Mouse (Mus musculus) megakaryocyte-erythroid progenitor cell, adult 5 weeks (primary cell): ENCODE results near the gene Rcan3. TPM values are rescaled to one million over a fixed set of nuclear protein-coding genes. Genes with fewer than 3 reads are reported as not detected.

Experiments used
- polyA plus RNA-seq: library from polyadenylated mRNA; stranded (reverse); fragments of >175 nt; gene quantifications from 2 replicates; pipeline ENCODE4 v1.2.3, GENCODE M21; 2012

Gene Rcan3
- polyA plus RNA-seq: 10.1 and 11.5 TPM in 2 replicates

DNA sequence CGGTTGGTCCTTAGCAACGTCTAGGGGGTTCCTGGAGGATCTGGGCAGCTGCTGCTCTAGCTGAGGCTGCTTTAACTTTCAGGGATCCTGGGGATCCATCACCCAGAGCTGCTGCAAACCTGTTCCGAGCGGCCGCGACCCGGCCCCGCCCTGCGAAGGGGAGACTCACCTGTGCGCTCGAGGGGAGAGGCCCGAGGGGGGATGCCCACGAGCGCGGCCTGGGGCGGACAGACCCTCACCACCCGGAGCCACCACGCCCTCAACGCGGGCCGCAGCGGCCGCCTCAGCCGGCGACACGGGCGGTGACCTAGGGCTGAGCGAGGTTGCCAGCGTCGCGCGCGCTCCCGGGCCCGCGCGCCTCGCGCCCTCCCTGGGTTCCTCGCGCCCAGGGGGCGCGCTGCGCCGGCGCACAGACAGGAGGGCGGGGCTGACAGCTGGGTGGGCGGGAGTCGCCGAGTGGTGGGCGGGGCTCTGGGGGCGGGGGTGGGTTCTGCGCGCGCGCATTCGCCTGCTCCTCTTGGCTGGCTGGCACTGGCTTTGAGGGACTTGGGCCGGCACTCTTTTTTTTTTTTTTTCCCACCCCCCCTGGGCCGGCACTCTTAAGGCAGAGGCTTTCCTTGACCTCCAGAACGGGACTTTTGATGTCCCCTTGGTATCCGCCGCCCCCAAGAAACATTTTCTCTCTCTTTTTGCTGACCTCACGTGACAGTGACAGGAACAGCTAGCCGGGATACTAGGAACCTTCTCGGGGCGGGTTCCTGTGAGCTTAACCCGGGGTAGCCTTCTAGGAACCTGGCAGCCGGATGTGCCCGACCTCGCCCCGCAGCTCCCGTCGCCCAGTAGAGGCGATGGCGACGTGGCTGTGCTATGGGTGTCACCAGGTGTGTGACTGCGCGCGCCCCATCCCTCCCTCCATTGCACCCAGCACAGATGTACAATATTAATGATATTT, at the start of gene Rcan3:
Gene Rcan3, minus strand, starts transcription at position 411 of the 952 bp plus-strand sequence.

DNA sequence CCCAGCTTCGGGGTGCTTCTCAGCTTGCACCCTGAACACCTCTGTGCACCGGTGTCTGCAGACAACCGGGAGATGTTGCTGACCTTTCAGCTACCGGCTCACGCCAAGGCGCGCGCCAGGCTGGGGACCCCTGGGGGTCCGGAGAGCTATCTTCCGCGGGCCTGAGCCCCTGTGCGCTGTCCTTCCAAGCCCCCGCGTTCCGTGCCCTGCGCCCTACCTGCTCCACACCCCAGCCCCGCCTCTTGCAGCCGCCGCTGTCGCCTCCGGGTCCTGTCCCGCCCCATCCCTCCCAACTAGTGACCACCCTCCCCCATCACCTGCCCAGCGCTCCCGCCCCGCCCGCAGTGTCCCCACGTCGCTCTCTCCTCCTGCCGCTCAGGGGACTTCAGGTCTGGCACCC, 35.7 kb downstream of the Rcan3 start, which contains the start of gene Ncmap:
Gene Ncmap, minus strand, starts transcription at position 237 of the 400 bp plus-strand sequence.

Other genes with a start within 250 kb of the Rcan3 start
- 12.6 and 15.4 TPM in 2 replicates for gene Clic4, start 161.0 kb downstream of the Rcan3 start, polyA plus RNA-seq
- gene Srrm1, start 80.5 kb downstream of the Rcan3 start, polyA plus RNA-seq: 418 and 462 TPM in 2 replicates
- 0.36 TPM in 1 of 2 replicates, not detected in the other for gene Ncmap, start 35.6 kb downstream of the Rcan3 start, polyA plus RNA-seq
- 0.21 and 0.25 TPM in 2 replicates for gene Stpg1, start 60.9 kb upstream of the Rcan3 start, polyA plus RNA-seq
- gene Nipal3, start 61.2 kb upstream of the Rcan3 start, polyA plus RNA-seq: 27.8 and 31.4 TPM in 2 replicates
- gene Grhl3, start 139.8 kb upstream of the Rcan3 start, polyA plus RNA-seq: not detected in 2 replicates